8 mouse cellular contexts compared by ENCODE assay signal in genomic region chr1:69826806-69827703, GRCm38 (mm10). TPM values are rescaled to one million over a fixed set of nuclear protein-coding genes. Genes with fewer than 3 reads are reported as not detected.
A peak's percentile ranks its signal among the peaks of the same experiment; 100 is the strongest.
DNase-seq lines count a peak whose midpoint lies in the region; ATAC-seq and TF ChIP-seq lines count a peak whose summit lies in the region.

Gene Spag16, plus strand, starts transcription at chr1:69826970.

- H3K4me3 ChIP-seq in left cerebral cortex, adult 2 months = peak within 1 kb of the TSS; percentile 39
- H3K4me3 ChIP-seq in heart, postnatal 0 days (ENCODE audit: low read depth, low read length) = peak within 1 kb of the TSS; percentile 52
- peak within 1 kb of the TSS; percentile 97 for H3K4me3 ChIP-seq in testis, adult 2 months (ENCODE audit: control insufficient read depth, low read depth, low read length)

- ATAC-seq in heart, postnatal 0 days (ENCODE audit: insufficient read depth, low read depth) = peak; percentile 75
- ATAC-seq in megakaryocyte progenitor cell, adult 5-6 weeks (replicated peaks; ENCODE audit: poor library complexity) = peak; percentile 35
- ATAC-seq in frontal cortex, adult (ENCODE audit: low TSS enrichment) = no peak

- WGBS in heart, postnatal 0 days = 7% methylated on average over 37 of the region's 38 CpGs

- H3K27ac ChIP-seq in left cerebral cortex, adult 2 months = no peak within 1 kb of the TSS
- H3K27ac ChIP-seq in heart, postnatal 0 days (ENCODE audit: low read depth) = no peak within 1 kb of the TSS
- H3K27ac ChIP-seq in testis, adult 2 months (ENCODE audit: control insufficient read depth, insufficient read depth, low read depth, low read length) = peak within 1 kb of the TSS; percentile 80

- intact Hi-C loops in left cerebral cortex, adult 2 months (cut with DNase I) = no loop called here

- TF ChIP-seq POLR2A in testis, adult 2 months (IDR thresholded peaks at IDR 0.05; ENCODE audit: control insufficient read depth, low read depth, low read length) = peak; percentile 82

- no peaks in the 10 kb centered on the region for H3K27me3 ChIP-seq in heart, postnatal 0 days (ENCODE audit: control insufficient read depth, insufficient read depth, low read length)
- H3K27me3 ChIP-seq in testis, adult 2 months (ENCODE audit: control insufficient read depth, insufficient read depth, low read length) = no peaks in the 10 kb centered on the region

- H3K9ac ChIP-seq in heart, postnatal 0 days (replicated peaks; ENCODE audit: low read depth, low read length) = no peak within 1 kb of the TSS

- peak; percentile 7 to 13 for DNase-seq in left cerebral cortex, adult 2 months (ENCODE audit: extremely low spot score in 1 of 2, low spot score in 2 of 2)
- no peak for DNase-seq in left cerebral cortex, adult 11 months (ENCODE audit: low spot score)
- DNase-seq in cerebellum, postnatal 4 days (ENCODE audit: low spot score in 2 of 2) = peak; percentile 58 to 75
- DNase-seq in heart, postnatal 0 days (ENCODE audit: low spot score) = peak; percentile 7
- peak; percentile 16 to 21 for DNase-seq in layer of hippocampus, postnatal 14 days (ENCODE audit: low spot score in 2 of 2)

- TF ChIP-seq CTCF in left cerebral cortex, adult 2 months (IDR thresholded peaks at IDR 0.05) = no peak
- no peak for TF ChIP-seq CTCF in heart, postnatal 0 days (IDR thresholded peaks at IDR 0.05; ENCODE audit: low read depth)
- no peak for TF ChIP-seq CTCF in testis, adult 2 months (IDR thresholded peaks at IDR 0.05; ENCODE audit: control insufficient read depth, insufficient read depth, insufficient replicate concordance, low read depth, low read length)

- H3K9me3 ChIP-seq in heart, postnatal 0 days (replicated peaks; ENCODE audit: control insufficient read depth, low read length) = no peaks in the 10 kb centered on the region

- peak within 1 kb of the TSS; percentile 78 for H3K4me2 ChIP-seq in heart, postnatal 0 days (ENCODE audit: low read depth, low read length)

- no peaks in the 10 kb centered on the region for H3K4me1 ChIP-seq in heart, postnatal 0 days (ENCODE audit: control insufficient read depth, insufficient read depth)
- H3K4me1 ChIP-seq in testis, adult 2 months (ENCODE audit: control insufficient read depth, insufficient read depth, low read length) = no peaks in the 10 kb centered on the region

- H3K36me3 ChIP-seq in heart, postnatal 0 days (replicated peaks; ENCODE audit: control insufficient read depth, insufficient read depth, low read length) = no peaks in the 10 kb centered on the region
- H3K36me3 ChIP-seq in testis, adult 2 months (ENCODE audit: control insufficient read depth, insufficient read depth, low read length) = no peaks in the 10 kb centered on the region

- no peak for TF ChIP-seq EP300 in heart, postnatal 0 days (IDR thresholded peaks at IDR 0.05; ENCODE audit: low read depth)

RNA-seq across cellular contexts. Expression of gene Spag16, which starts in this region (rescaled TPM):
- total RNA-seq in left cerebral cortex, adult 2 months (2021) = 1 to 10 TPM; 1.2 to 1.9 TPM
- 0.27 and 2.0 TPM in 2 replicates for total RNA-seq in heart, postnatal 0 days (2014; rRNA removed; ENCODE audit: low replicate concordance)
- polyA plus RNA-seq in heart, postnatal 0 days (2015; fragmentation: Nextera tagmentation; extraction: Ambion mirVana) = 0.26 and 0.47 TPM in 2 replicates
- 1 to 10 TPM in 1 of 2 experiments, under 1 TPM in 1; 0.83 to 1.9 TPM for total RNA-seq in layer of hippocampus, postnatal 14 days (2021)
- total RNA-seq in megakaryocyte progenitor cell, adult 5-6 weeks (2015) = not detected in 2 replicates
- total RNA-seq in megakaryocyte progenitor cell, adult 5-6 weeks (2017) = not detected in 2 replicates
- polyA plus RNA-seq in testis, adult 2 months (2012; rRNA removed) = 114 and 117 TPM in 2 replicates

Comparison
In these comparisons a context has a peak if more than half of its experiments do, and no peak if none do; other contexts are left out.
1. RNA of gene Spag16 (polyA plus RNA-seq): 114 to 117 TPM in testis, adult 2 months; 0.26 to 0.47 TPM in heart, postnatal 0 days; every median in the first group is over 10 times any median in the second.
2. Peak in ATAC-seq in megakaryocyte progenitor cell, adult 5-6 weeks; RNA of the gene not detected or under 1 TPM.
3. H3K4me3 ChIP-seq: peak in every context shown above with its lines; median percentile 97 in testis, adult 2 months; 52 in heart, postnatal 0 days; 39 in left cerebral cortex, adult 2 months.